Mouse (Mus musculus) intestine, postnatal 0 days (tissue): ENCODE results near the gene Cd9. TPM values are rescaled to one million over a fixed set of nuclear protein-coding genes. Genes with fewer than 3 reads are reported as not detected.

Experiments
- ATAC-seq: fragments of 200-750 bp; cut with Nextera tagmentation; 2 replicates; pipeline ENCODE4 v1.8.0; 2017; ENCODE audit warnings: mild to moderate bottlenecking, moderate TSS enrichment, moderate library complexity
- H3K27ac ChIP-seq: fragments of 300-500 bp; sonication (generic); 2 replicates; pipeline ENCODE4 v1.5.1; 2014; ENCODE audit warnings: mild to moderate bottlenecking, low read depth, low read length, moderate library complexity
- H3K27me3 ChIP-seq: fragments of 300-500 bp; sonication (generic); replicated peaks from 2 replicates; pipeline ENCODE4 v1.6.1; 2014; ENCODE audit warnings: low read length, mixed read lengths; ENCODE audit not compliant: control insufficient read depth, insufficient read depth
- H3K36me3 ChIP-seq: fragments of 300-500 bp; sonication (generic); 2 replicates; pipeline ENCODE4 v1.6.1; 2014; ENCODE audit warnings: mild to moderate bottlenecking, moderate library complexity; ENCODE audit not compliant: control insufficient read depth, insufficient read depth
- H3K4me1 ChIP-seq: fragments of 300-500 bp; sonication (generic); replicated peaks from 2 replicates; pipeline ENCODE4 v1.6.1; 2014; ENCODE audit warnings: antibody characterized with exemption, low read length, mixed read lengths; ENCODE audit not compliant: control insufficient read depth, insufficient read depth
- H3K4me2 ChIP-seq: fragments of 300-500 bp; sonication (generic); replicated peaks from 2 replicates; pipeline ENCODE4 v1.6.1; 2014; ENCODE audit warnings: low read depth, mild to moderate bottlenecking, moderate library complexity
- H3K4me3 ChIP-seq: fragments of 300-500 bp; sonication (generic); 2 replicates; pipeline ENCODE4 v1.5.1; 2014; ENCODE audit warnings: low read depth, low read length
- H3K9ac ChIP-seq: fragments of 300-500 bp; sonication (generic); 2 replicates; pipeline ENCODE4 v1.6.1; 2014; ENCODE audit warnings: mild to moderate bottlenecking, low read depth, low read length
- H3K9me3 ChIP-seq: fragments of 300-500 bp; sonication (generic); 2 replicates; pipeline ENCODE4 v1.6.1; 2016; ENCODE audit warnings: mixed run types; ENCODE audit not compliant: control insufficient read depth
- CTCF ChIP-seq: sonication (generic); IDR thresholded peaks from 2 replicates; pipeline ENCODE4 v1.5.1; 2016; ENCODE audit warnings: low read depth, mild to moderate bottlenecking, control low read depth, antibody characterized with exemption, moderate library complexity
- WGBS: fragments of 180-500 bp; shearing (Covaris S2); extraction: QIAGEN DNeasy Blood & Tissue Kit; methylation state at CpG from one replicate; pipeline ENCODE4 v1.1.7; 2014; 5-methylcytosine and 5-hydroxymethylcytosine counted together
- polyA plus RNA-seq: library from polyadenylated mRNA; unstranded; fragments of >200 nt; fragmentation: Nextera tagmentation; extraction: Ambion mirVana; gene quantifications from 2 replicates; pipeline ENCODE4 v1.2.1, GENCODE M21; 2015

The Cd9 gene
- polyA plus RNA-seq, result 96.1 and 99.5 TPM in 2 replicates

GRCm38 (mm10) chr6:125494092-125494871 lies at the start of gene Cd9:
TSS of gene Cd9 (minus strand) at chr6:125494791.
- H3K4me3 ChIP-seq, result peak within 1 kb of the TSS; percentile 56
- H3K27me3 ChIP-seq, result no peaks in the 10 kb centered on the region
- peak within 1 kb of the TSS; percentile 88 for H3K4me2 ChIP-seq
- H3K9ac ChIP-seq, result peak within 1 kb of the TSS; percentile 69
- WGBS, result under 1% methylated on average over 58 of the region's 61 CpGs
- H3K9me3 ChIP-seq, result no peaks in the 10 kb centered on the region
- H3K36me3 ChIP-seq, result no peaks in the 10 kb centered on the region; the same call in 1 of the 2 replicates
- peak within 1 kb of the TSS; percentile 46 for H3K27ac ChIP-seq
- peak; percentile 52 for ATAC-seq
- H3K4me1 ChIP-seq, result 0 out of 2 replicates have a peak, but pooled peaks cover 6% of the 10 kb centered on the region
- no peak for TF ChIP-seq CTCF

GRCm38 (mm10) chr6:125541296-125541695 lies 46.7 kb upstream of the Cd9 start:
- Histone ChIP-seq H3K27ac (no peak overlapping the region), H3K9me3 (no peaks in the 10 kb centered on the region), H3K27me3 (no peaks in the 10 kb centered on the region), H3K4me1 (no peaks in the 10 kb centered on the region), H3K4me3 (no peak overlapping the region), H3K4me2 (no peak overlapping the region), H3K36me3 (no peaks in the 10 kb centered on the region), H3K9ac (no peak overlapping the region)
- ATAC-seq, result no peak
- TF ChIP-seq CTCF, result no peak
- 78% methylated on average over 6 of the region's 6 CpGs for WGBS

- Histone ChIP-seq H3K9ac (no peak overlapping the region), H3K36me3 (no peaks in the 10 kb centered on the region), H3K27ac (no peak overlapping the region), H3K27me3 (no peaks in the 10 kb centered on the region), H3K4me1 (no peaks in the 10 kb centered on the region), H3K4me2 (no peak overlapping the region), H3K4me3 (no peak overlapping the region), H3K9me3 (no peaks in the 10 kb centered on the region)
- no peak for ATAC-seq
- no peak for TF ChIP-seq CTCF
- WGBS, result 84% methylated on average over 6 of the region's 6 CpGs
Measured at GRCm38 (mm10) chr6:125540826-125541225, 46.2 kb upstream of the Cd9 start.

DNA sequence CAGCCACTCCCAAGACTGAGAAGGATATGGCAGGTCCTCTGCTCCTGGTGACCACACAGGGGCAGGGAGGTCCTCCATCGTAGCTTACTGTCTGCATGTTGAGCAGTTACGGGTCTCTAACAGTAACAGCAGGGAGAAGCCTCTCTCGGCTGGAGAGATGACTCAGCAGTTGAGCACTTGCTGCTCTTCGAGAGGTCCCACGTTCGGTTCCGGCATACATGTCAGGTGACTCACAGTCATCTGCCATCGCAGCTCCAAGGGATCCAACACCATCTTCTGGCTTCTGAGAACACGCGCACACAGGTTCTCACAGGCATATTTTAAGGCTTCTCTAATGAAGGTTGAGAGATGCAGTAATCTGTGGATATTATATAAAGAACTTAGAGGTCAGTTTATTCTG lies 45.6 kb upstream of the Cd9 start:
- H3K9ac ChIP-seq, result no peak overlapping the region
- no peak overlapping the region for H3K4me2 ChIP-seq
- ATAC-seq, result no peak
- H3K9me3 ChIP-seq, result no peaks in the 10 kb centered on the region
- no peaks in the 10 kb centered on the region for H3K36me3 ChIP-seq
- no peaks in the 10 kb centered on the region for H3K4me1 ChIP-seq
- no peak overlapping the region for H3K27ac ChIP-seq
- TF ChIP-seq CTCF, result no peak
- no peaks in the 10 kb centered on the region for H3K27me3 ChIP-seq
- 77% methylated on average over 10 of the region's 10 CpGs for WGBS
- no peak overlapping the region for H3K4me3 ChIP-seq

GRCm38 (mm10) chr6:125539423-125539822 lies 44.8 kb upstream of the Cd9 start:
- Histone ChIP-seq H3K4me1 (no peaks in the 10 kb centered on the region), H3K36me3 (no peaks in the 10 kb centered on the region), H3K9ac (no peak overlapping the region), H3K27ac (no peak overlapping the region), H3K4me2 (no peak overlapping the region), H3K4me3 (no peak overlapping the region), H3K27me3 (no peaks in the 10 kb centered on the region), H3K9me3 (no peaks in the 10 kb centered on the region)
- ATAC-seq, result peak; percentile 45; the same call in 1 of the 2 replicates
- WGBS, result 26% methylated on average over 8 of the region's 8 CpGs
- no peak for TF ChIP-seq CTCF

DNA sequence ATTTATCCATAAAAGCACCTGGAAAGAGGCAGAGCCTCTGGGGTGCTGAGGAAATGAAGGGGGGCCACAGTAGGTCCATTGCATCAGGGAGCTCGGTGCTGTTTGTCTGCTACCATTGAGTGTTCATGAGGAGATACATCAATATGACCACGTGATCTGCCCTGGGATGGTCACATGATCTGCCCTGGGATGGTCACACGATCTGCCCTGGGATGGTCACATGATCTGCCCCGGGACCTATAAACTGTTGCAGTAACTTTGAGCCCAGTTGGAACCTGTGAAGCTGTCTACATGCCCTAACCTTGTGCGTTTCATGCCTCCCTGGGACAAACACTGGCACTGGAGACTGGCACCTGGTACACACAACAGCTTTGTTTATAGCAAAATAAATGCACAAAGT lies 43.9 kb upstream of the Cd9 start:
- H3K36me3 ChIP-seq, result no peaks in the 10 kb centered on the region
- H3K9me3 ChIP-seq, result no peaks in the 10 kb centered on the region
- no peak overlapping the region for H3K4me3 ChIP-seq
- 66% methylated on average over 5 of the region's 5 CpGs for WGBS
- no peak overlapping the region for H3K27ac ChIP-seq
- TF ChIP-seq CTCF, result no peak
- H3K27me3 ChIP-seq, result no peaks in the 10 kb centered on the region
- no peak overlapping the region for H3K9ac ChIP-seq
- no peak for ATAC-seq
- no peak overlapping the region for H3K4me2 ChIP-seq
- no peaks in the 10 kb centered on the region for H3K4me1 ChIP-seq
